Mouse (Mus musculus): ENCODE measurements around the gene Cxcl3.

DNA sequence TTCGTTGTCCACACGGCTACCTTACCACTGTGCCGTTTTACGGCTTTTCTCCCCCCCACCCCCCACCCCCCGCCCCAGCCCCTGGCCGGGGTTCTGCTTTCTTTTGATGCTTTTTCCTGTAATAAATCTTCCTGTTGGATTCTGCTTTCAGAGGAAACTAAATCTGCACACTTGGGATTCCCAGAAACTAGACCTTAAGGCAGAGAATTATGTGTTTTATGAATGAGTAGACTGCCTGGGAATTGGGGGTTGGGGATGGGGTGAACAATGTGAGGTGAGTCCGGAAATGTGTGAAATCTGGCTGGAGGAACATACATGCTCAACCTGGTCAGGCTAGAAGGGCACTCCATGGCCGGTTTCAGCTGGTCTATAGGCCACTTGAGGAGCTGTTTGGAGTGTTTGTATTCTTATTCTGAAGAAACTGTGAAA lies 4.2 kb downstream of the Cxcl3 start:
- no peak for TF ChIP-seq CTCF (IDR thresholded peaks at IDR 0.05; ENCODE audit: low read depth)
- TF ChIP-seq EP300 (IDR thresholded peaks at IDR 0.05; ENCODE audit: low read depth) = no peak
